Mouse (Mus musculus) heart, postnatal 0 days (tissue): ENCODE measurements at regions not wholly inside any gene's neighbourhood (a gene's known extent, or its start where the extent isn't known, plus 50 kb on each side); places are given as distances from the start of the nearest gene placed in this dataset.

Source experiments
- ATAC-seq: fragments of 200-750 bp; cut with Nextera tagmentation; 2 replicates; pipeline ENCODE4 v1.8.0; 2017; ENCODE audit warnings: low read depth, moderate number of reproducible peaks, moderate library complexity; ENCODE audit not compliant: insufficient read depth
- DNase-seq: peaks from one replicate; pipeline ENCODE4 v3.0.0-alpha.2; 2016; ENCODE audit warnings: low spot score
- H3K27ac ChIP-seq: fragments of 300-500 bp; sonication (generic); 2 replicates; pipeline ENCODE4 v1.5.1; 2014; ENCODE audit warnings: low read depth, mild to moderate bottlenecking
- H3K27me3 ChIP-seq: fragments of 300-500 bp; sonication (generic); 2 replicates; pipeline ENCODE4 v1.6.1; 2014; ENCODE audit warnings: low read length, mixed read lengths; ENCODE audit not compliant: control insufficient read depth, insufficient read depth
- H3K36me3 ChIP-seq: fragments of 300-500 bp; sonication (generic); replicated peaks from 2 replicates; pipeline ENCODE4 v1.6.1; 2014; ENCODE audit warnings: low read length, mixed read lengths; ENCODE audit not compliant: control insufficient read depth, insufficient read depth
- H3K4me1 ChIP-seq: fragments of 300-500 bp; sonication (generic); 2 replicates; pipeline ENCODE4 v1.6.1; 2014; ENCODE audit warnings: antibody characterized with exemption; ENCODE audit not compliant: control insufficient read depth, insufficient read depth
- H3K4me2 ChIP-seq: fragments of 300-500 bp; sonication (generic); 2 replicates; pipeline ENCODE4 v1.6.1; 2014; ENCODE audit warnings: low read depth, mild to moderate bottlenecking, low read length, moderate library complexity
- H3K4me3 ChIP-seq: fragments of 300-500 bp; sonication (generic); 2 replicates; pipeline ENCODE4 v1.5.1; 2014; ENCODE audit warnings: low read depth, low read length
- H3K9ac ChIP-seq: fragments of 300-500 bp; sonication (generic); replicated peaks from 2 replicates; pipeline ENCODE4 v1.6.1; 2014; ENCODE audit warnings: low read depth, low read length, mixed read lengths
- H3K9me3 ChIP-seq: fragments of 300-500 bp; sonication (generic); replicated peaks from 2 replicates; pipeline ENCODE4 v1.6.1; 2016; ENCODE audit warnings: low read length; ENCODE audit not compliant: control insufficient read depth
- CTCF ChIP-seq: IDR thresholded peaks from 2 replicates; pipeline ENCODE4 v1.5.1; 2016; ENCODE audit warnings: antibody characterized with exemption, control low read depth, low read depth
- EP300 ChIP-seq: IDR thresholded peaks from 2 replicates; pipeline ENCODE4 v1.6.1; 2016; ENCODE audit warnings: antibody characterized with exemption, low read depth
- WGBS: fragments of 180-500 bp; shearing (Covaris S2); extraction: QIAGEN DNeasy Blood & Tissue Kit; methylation state at CpG from one replicate; pipeline ENCODE4 v1.1.7; 2014; 5-methylcytosine and 5-hydroxymethylcytosine counted together

DNA sequence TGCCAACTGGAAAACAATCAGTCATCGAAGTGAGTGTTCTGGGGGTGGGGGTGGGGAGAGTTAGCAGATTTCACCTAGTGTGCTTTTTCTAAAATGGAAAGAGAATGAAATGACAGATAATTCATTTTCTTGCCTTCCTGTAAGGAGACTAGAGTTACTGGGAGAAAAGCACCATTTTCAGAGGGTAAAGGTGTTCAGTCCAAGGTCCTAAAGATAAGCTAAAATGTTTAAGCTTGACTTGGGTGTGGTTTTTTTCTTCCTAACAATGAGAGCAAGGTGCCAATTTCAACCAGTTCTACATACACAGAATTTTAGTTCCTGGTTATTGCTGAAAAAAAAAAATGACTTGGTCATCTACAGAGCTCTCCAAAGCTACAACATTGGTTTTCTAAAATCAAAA lies 135.1 kb downstream of the Naa11 start:
- Histone ChIP-seq H3K9ac (no peak overlapping the region), H3K4me3 (no peak overlapping the region), H3K27ac (no peak overlapping the region), H3K27me3 (no peaks in the 10 kb centered on the region), H3K9me3 (no peaks in the 10 kb centered on the region), H3K36me3 (no peaks in the 10 kb centered on the region), H3K4me2 (no peak overlapping the region), H3K4me1 (no peaks in the 10 kb centered on the region)
- DNase-seq (no peak), ATAC-seq (no peak)
- no peak for TF ChIP-seq CTCF
- no peak for TF ChIP-seq EP300
- 65% methylated on average over 1 of the region's 1 CpGs for WGBS

GRCm38 (mm10) chr5:97256445-97257060 lies 135.6 kb downstream of the Naa11 start:
- no peaks in the 10 kb centered on the region for H3K9me3 ChIP-seq
- H3K4me3 ChIP-seq = no peak overlapping the region
- H3K4me2 ChIP-seq = no peak overlapping the region
- no peaks in the 10 kb centered on the region for H3K4me1 ChIP-seq
- DNase-seq (no peak), ATAC-seq (no peak)
- WGBS = 73% methylated on average over 7 of the region's 7 CpGs
- no peak overlapping the region for H3K9ac ChIP-seq
- TF ChIP-seq EP300 (no peak), CTCF (no peak)
- H3K36me3 ChIP-seq = no peaks in the 10 kb centered on the region
- H3K27ac ChIP-seq = no peak overlapping the region
- H3K27me3 ChIP-seq = no peaks in the 10 kb centered on the region

- TF ChIP-seq CTCF (no peak), EP300 (no peak)
- 52% methylated on average over 2 of the region's 2 CpGs for WGBS
- Histone ChIP-seq H3K36me3 (no peaks in the 10 kb centered on the region), H3K4me2 (no peak overlapping the region), H3K27me3 (no peaks in the 10 kb centered on the region), H3K9me3 (no peaks in the 10 kb centered on the region), H3K27ac (no peak overlapping the region), H3K4me1 (peaks cover 5% of the 10 kb centered on the region; the same call in 1 of the 2 replicates), H3K4me3 (no peak overlapping the region), H3K9ac (no peak overlapping the region)
- DNase-seq (no peak), ATAC-seq (no peak)
These were observed 125.5 kb upstream of the Paqr3 start for GRCm38 (mm10) chr5:97236930-97237329.

GRCm38 (mm10) chr5:97226425-97226824 lies 115.0 kb upstream of the Paqr3 start:
- H3K4me2 ChIP-seq = no peak overlapping the region
- no peaks in the 10 kb centered on the region for H3K4me1 ChIP-seq
- 47% methylated on average over 2 of the region's 2 CpGs for WGBS
- ATAC-seq (no peak), DNase-seq (no peak)
- H3K27me3 ChIP-seq = no peaks in the 10 kb centered on the region
- TF ChIP-seq CTCF (no peak), EP300 (no peak)
- H3K36me3 ChIP-seq = no peaks in the 10 kb centered on the region
- no peak overlapping the region for H3K4me3 ChIP-seq
- H3K9me3 ChIP-seq = no peaks in the 10 kb centered on the region
- H3K9ac ChIP-seq = no peak overlapping the region
- no peak overlapping the region for H3K27ac ChIP-seq

DNA sequence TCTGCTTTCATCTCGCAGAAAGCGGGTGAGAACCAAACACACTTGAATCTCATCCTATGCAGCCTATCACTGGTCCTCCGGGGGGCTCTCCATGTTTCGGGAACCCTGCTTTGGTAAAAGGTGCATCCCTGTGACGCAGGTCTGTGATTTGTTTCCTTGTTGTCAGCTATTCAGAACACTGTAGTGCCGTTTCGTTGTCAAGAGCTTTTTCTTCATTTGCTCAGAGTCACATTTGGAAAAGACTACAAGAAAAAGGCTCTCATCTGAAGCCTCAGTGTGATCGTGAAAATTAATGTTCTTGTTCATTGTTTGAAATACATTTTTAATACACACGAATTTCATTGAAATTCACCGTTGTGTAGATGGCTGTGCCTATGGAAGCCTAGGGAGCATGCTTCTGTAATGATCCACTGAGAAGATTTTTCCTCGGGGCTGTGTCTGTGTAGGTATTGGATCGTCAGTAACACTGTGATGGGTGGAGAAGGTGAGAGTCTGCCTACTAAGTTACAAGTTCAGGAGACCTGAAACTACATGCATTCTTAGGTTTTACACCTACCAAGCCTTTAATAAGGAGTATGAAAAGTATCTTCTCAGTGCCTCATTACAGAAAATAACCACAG lies 112.0 kb upstream of the Paqr3 start:
- H3K36me3 ChIP-seq = no peaks in the 10 kb centered on the region
- no peaks in the 10 kb centered on the region for H3K27me3 ChIP-seq
- H3K27ac ChIP-seq = no peak overlapping the region
- no peaks in the 10 kb centered on the region for H3K4me1 ChIP-seq
- no peaks in the 10 kb centered on the region for H3K9me3 ChIP-seq
- no peak for DNase-seq
- WGBS = 77% methylated on average over 12 of the region's 12 CpGs
- no peak overlapping the region for H3K4me3 ChIP-seq
- no peak overlapping the region for H3K9ac ChIP-seq
- H3K4me2 ChIP-seq = no peak overlapping the region
- TF ChIP-seq EP300 = no peak
- no peak for TF ChIP-seq CTCF
- ATAC-seq = no peak
